Comparison of ENCODE assay signal across 8 mouse cellular contexts in the genomic region with DNA sequence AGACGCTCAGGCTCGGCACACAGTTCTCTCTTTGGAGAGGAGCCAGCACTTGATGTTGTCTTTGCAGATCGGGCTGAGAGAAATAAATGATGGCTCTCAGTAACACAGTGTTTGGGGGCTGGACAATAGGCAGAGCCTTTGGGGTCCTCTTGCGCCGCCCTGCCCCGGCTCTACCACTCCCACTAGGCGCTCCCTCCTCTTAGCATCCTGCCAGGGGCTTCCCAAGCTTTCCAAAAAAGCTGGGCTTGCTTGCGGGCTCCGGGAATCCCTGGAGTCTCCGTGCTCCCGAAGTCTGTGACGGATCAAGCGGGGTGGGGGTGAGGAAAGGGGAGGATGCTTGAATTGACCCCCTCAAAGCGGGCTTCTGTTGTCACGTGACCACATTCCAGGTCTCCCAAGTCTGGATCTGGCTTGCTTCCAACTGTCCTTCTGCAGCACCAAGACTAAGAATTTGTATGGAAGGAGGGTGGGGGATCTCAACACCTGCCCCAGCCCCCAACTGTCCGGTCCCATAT. TPM values are rescaled to one million over a fixed set of nuclear protein-coding genes. Genes with fewer than 3 reads are reported as not detected.
A peak's percentile ranks its signal among the peaks of the same experiment; 100 is the strongest.
DNase-seq lines count a peak whose midpoint lies in the region; TF ChIP-seq lines count a peak whose summit lies in the region.

Gene Fkbp5 (minus strand): TSS at position 87 of the 515 bp plus-strand sequence.

- H3K36me3 ChIP-seq in ES-E14 (ENCODE audit: control insufficient read depth, insufficient read depth, low read length, poor library complexity, severe bottlenecking) = no peaks in the 10 kb centered on the region
- no peaks in the 10 kb centered on the region for H3K36me3 ChIP-seq in hindbrain, embryonic 10.5 days

- H3K27me3 ChIP-seq in hindbrain, embryonic 10.5 days (ENCODE audit: insufficient read depth, poor library complexity, severe bottlenecking) = peaks cover 81% of the 10 kb centered on the region

- peak within 1 kb of the TSS; percentile 82 to 86 for H3K4me3 ChIP-seq in ES-E14 (ENCODE audit: insufficient read depth in 1 of 2, low read depth in 1 of 2, low read length in 2 of 2, poor library complexity in 1 of 2, severe bottlenecking in 1 of 2)
- H3K4me3 ChIP-seq in hindbrain, embryonic 10.5 days = peak within 1 kb of the TSS; percentile 59

- H3K9me3 ChIP-seq in ES-E14 (ENCODE audit: control insufficient read depth, insufficient read depth, low read depth, low read length) = no peaks in the 10 kb centered on the region
- H3K9me3 ChIP-seq in hindbrain, embryonic 10.5 days = no peaks in the 10 kb centered on the region

- DNase-seq in ES-E14 (ENCODE audit: low read depth, low spot score) = no peak
- peak in 1 of 2 experiments; percentile 37 for DNase-seq in adrenal gland, postnatal 4 days (ENCODE audit: low spot score in 2 of 2)
- DNase-seq in forelimb bud, embryonic 11.5 days (ENCODE audit: low read depth, low spot score) = peak; percentile 49
- DNase-seq in hindbrain, embryonic 10.5 days (ENCODE audit: low spot score) = peak; percentile 57
- peak in 1 of 2 experiments; percentile 44 for DNase-seq in layer of hippocampus, postnatal 25 days (ENCODE audit: extremely low spot score in 1 of 2, low spot score in 1 of 2)
- peak; percentile 84 for DNase-seq in lung, postnatal 14 days
- DNase-seq in ovary, postnatal 36 days (ENCODE audit: low spot score) = peak; percentile 71
- DNase-seq in yolk sac, embryonic 10.5 days (ENCODE audit: low spot score) = no peak

- no peak within 1 kb of the TSS; the same call in 1 of the 2 replicates for H3K27ac ChIP-seq in ES-E14 (ENCODE audit: insufficient read depth, low read depth, low read length, poor library complexity, severe bottlenecking)
- H3K27ac ChIP-seq in hindbrain, embryonic 10.5 days = peak within 1 kb of the TSS; percentile 88

- H3K4me1 ChIP-seq in ES-E14 (ENCODE audit: control insufficient read depth in 2 of 2, insufficient read depth in 2 of 2, low read length in 2 of 2, poor library complexity in 1 of 2) = peaks cover 4 to 22% of the 10 kb centered on the region in 2 experiments; a peak in 3 of 4 replicates
- H3K4me1 ChIP-seq in hindbrain, embryonic 10.5 days (replicated peaks) = peaks cover 58% of the 10 kb centered on the region

- in situ Hi-C loops in ES-E14 (cut with MboI; ENCODE audit: low sequenced_read_pairs in 2 of 2, unreplicated experiment in 2 of 2) = no loop called here

- peak within 1 kb of the TSS; percentile 80 for H3K9ac ChIP-seq in ES-E14 (ENCODE audit: insufficient read depth, low read depth, low read length, poor library complexity, severe bottlenecking)

- WGBS in hindbrain, embryonic 10.5 days = 5% methylated on average over 16 of the region's 16 CpGs

TF ChIP-seq in ES-E14, 5 proteins besides CTCF, POLR2A, EP300 and RAD21:
- TF ChIP-seq MAFK (IDR thresholded peaks at IDR 0.05; ENCODE audit: insufficient read depth, low read depth, low read length) (no peak), ZNF384 (IDR thresholded peaks at IDR 0.05; ENCODE audit: low read depth, low read length) (no peak), HCFC1 (IDR thresholded peaks at IDR 0.05; ENCODE audit: borderline replicate concordance, insufficient read depth, low read length) (no peak), ZC3H11A (IDR thresholded peaks at IDR 0.05; ENCODE audit: borderline replicate concordance, low read depth, low read length) (no peak), CHD2 (IDR thresholded peaks at IDR 0.05; ENCODE audit: low read depth, low read length) (no peak)

RNA-seq across cellular contexts. Expression of gene Fkbp5, which starts in this region (rescaled TPM):
- 43.6 and 45.7 TPM in 2 replicates for total RNA-seq in ES-E14 (2012; rRNA removed)
- total RNA-seq in adrenal gland, postnatal 4 days (2021) = 100 to 1,000 TPM in 1 of 2 experiments, 10 to 100 TPM in 1; 95.8 to 104 TPM
- polyA plus RNA-seq in hindbrain, embryonic 10.5 days (2016; fragmentation: Nextera tagmentation; extraction: Ambion mirVana) = 34.3 and 37.9 TPM in 2 replicates
- 10 to 100 TPM; 62.5 to 85.0 TPM for total RNA-seq in layer of hippocampus, postnatal 25 days (2021)

Comparison
In these comparisons a context has a peak if more than half of its experiments do, and no peak if none do; other contexts are left out.
1. DNase-seq: peak in forelimb bud, embryonic 11.5 days (single experiment), hindbrain, embryonic 10.5 days (single experiment), lung, postnatal 14 days (single experiment) and ovary, postnatal 36 days (single experiment); none in ES-E14 (single experiment) and yolk sac, embryonic 10.5 days (single experiment).